Mouse (Mus musculus): ENCODE measurements around the gene Zfp420.
A peak's percentile ranks its signal among the peaks of the same experiment; 100 is the strongest.

GRCm38 (mm10) chr7:29859532-29860517 is at the start of gene Zfp420:
- TF ChIP-seq CTCF (IDR thresholded peaks at IDR 0.05; ENCODE audit: extremely low read depth, insufficient read depth, low read length) (no peak), POLR2A (IDR thresholded peaks at IDR 0.05; ENCODE audit: extremely low read depth, insufficient read depth, low read length) (peak; percentile 98)
